Mouse (Mus musculus) thymus, postnatal 14 days (tissue): ENCODE results near the gene Ehhadh.
"Not testable (repeated sequence)": the region's sequence is repeated elsewhere in the genome, so short reads cannot be mapped to it uniquely, and the experiment has no call there.

Experiments
- DNase-seq: peaks from one replicate; pipeline ENCODE4 v3.0.0; 2021

Ehhadh gene

GRCm38 (mm10) chr16:21793875-21794696 lies 6.5 kb upstream of the Ehhadh start, which contains the start of gene Map3k13:
Gene Map3k13, plus strand, starts transcription at chr16:21794346.
- DNase-seq: peak; percentile 95

DNA sequence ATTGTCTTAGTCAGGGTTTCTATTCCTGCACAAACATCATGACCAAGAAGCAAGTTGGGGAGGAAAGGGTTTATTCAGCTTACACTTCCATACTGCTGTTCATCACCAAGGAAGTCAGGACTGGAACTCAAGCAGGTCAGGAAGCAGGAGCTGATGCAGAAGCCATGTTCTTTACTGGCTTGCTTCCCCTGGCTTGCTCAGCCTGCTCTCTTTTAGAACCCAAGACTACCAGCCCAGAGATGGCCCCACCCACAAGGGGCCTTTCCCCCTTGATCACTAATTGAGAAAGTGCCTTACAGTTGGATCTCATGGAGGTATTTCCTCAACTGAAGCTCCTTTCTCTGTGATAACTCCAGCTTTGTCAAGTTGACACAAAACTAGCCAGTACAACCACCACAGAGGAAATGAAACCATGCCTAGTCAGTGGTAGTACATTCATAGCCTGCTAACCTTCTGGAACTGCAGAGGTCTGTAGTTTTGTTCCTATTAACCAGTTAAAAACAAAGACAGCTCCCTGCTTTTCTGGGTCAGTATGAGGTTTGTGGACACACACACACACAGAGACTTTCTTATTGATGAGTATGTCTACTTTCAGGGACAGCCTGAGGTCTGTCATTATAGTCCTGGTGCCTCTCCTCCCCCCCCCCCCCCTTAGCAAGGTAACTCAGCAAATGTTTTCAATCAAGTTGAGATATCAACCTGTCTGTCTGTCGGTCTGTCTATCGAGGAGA lies 5.6 kb upstream of the Ehhadh start:
- not testable (repeated sequence) for DNase-seq

DNA sequence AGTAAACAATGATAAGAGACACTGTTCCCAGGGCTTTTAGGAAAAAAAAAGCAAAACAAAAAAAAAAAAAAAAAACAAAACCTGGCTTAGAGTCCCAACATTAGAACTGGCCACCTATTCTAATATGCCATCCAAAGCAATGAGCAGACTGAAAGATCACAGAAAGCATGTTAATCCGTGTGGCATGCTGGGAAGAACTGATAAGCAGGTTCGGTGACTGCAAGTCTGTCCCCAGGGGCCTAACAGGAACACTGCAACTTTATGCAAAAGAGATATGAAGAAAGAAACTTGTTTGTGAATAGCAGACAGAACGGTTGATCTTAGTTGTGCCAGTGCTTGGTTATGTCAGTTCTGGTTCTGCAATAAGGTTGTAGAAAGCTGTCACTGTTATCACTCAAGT lies 4.2 kb upstream of the Ehhadh start:
- no peak for DNase-seq

DNA sequence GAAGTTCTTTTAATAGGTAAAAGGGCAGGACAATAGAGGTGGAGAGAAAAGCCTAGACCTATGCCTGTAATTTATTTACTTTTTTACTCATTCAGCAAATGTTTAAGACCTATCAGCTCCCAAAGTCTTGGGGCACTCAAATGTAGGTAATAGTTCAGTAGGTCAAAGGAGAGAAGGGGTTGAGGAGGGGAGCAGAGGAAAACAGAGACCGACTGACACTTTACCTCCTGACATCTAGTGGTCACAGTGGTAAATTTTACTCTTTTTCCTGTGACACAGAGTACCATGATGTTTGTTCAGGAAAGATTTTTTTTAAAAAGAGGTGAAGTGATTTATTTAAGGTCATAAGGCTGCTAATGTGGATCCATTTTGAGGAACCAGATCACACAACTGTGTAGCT lies 2.9 kb upstream of the Ehhadh start:
- no peak for DNase-seq

GRCm38 (mm10) chr16:21789180-21789579 lies 1.6 kb upstream of the Ehhadh start:
- DNase-seq: no peak

DNA sequence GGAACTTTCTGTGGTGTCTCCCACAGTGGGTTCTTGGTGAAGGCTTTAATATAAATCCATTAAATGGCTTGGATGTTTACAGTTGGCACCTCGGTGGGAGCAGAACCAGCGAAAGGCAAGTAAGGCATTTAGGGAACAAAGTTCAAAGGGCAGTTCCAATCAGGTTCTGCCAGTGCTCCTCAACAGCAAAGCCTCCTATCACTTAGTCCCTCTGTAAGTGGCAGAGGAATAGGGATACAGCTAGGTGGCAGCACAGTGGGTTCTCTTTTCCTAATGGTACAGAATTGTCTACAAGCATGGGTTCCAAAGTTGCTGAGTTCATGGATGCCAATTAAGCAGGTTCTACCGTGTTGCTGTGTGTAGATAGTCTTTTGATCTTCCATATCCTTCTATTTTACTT lies 974 bp upstream of the Ehhadh start:
- DNase-seq: peak; percentile 20

DNA sequence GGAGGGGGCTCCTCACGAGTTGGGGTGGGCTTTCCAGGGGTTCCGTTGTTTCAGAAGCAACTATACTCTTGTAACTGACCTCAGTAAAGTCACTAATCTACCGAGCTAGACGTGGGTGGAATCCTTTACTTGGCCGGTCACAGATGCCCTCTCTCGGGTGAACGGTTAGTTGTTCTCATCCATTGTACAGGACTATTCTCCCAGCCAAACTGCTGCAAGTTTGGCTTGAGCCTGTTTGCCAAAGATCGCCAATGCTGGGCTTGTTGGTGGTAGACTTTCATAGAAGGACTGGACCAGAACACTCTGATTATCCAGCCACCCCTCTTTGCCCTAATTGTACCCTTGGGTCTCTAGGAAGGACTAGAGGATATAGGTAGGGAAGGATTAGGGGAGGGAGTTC lies 1.3 kb downstream of the Ehhadh start:
- no peak for DNase-seq

DNA sequence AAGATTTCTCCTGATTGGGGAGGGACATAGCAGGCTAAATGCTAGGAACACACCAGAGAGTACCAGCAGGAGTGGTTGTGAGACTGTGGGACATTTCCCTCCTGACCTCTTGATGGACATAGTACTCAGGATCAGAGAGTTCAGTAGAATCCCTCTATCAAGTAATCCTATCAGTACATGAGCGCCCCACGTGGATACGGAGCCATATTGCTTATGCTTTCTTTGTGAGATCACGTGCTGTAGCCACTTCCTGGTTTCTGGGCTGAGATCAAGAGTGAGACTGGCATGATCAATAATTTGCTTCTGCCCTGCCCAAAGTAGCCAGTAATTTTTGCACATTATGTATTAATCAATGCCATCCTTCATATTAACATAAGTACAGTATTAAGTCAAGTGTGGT lies 2.6 kb downstream of the Ehhadh start:
- no peak for DNase-seq

DNA sequence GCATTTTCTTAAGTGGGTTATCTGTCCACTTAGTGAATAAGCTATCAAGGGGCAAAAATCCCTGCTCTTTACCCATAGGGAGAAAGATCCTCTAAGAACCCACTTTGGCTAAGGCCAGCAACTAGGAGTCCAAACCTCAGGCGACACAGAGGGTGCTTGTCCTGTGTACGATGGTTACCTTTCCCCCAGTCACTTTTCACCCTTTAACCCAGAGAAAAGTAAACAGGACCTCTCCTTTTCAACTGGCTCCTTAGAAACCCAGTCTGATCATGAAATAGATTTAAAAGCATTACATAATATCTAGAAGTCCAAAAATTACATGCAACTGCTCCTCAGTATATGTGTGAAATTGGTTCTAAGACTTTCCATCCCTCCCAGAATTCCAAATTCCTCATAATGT lies 4.8 kb downstream of the Ehhadh start:
- DNase-seq: no peak

DNA sequence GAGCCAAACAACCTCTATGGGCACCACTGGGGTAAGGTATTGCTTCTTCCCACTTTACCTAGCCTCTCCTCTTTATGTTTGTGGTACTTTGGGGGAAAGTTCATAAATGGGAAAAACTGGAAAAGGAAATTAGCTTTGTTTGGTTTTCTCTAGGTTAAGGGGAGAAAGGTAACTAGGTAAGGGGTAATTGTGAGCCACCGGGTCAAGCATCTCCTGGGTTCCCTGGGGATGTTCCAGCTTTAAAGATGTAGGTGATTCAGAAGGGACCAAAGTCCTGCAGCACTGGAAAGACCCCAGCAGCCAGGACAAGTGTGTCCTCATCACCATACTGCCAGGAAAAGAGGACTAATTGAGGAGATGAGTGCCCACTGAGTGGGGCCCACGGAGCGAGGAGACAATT lies 5.7 kb downstream of the Ehhadh start:
- DNase-seq: no peak

DNA sequence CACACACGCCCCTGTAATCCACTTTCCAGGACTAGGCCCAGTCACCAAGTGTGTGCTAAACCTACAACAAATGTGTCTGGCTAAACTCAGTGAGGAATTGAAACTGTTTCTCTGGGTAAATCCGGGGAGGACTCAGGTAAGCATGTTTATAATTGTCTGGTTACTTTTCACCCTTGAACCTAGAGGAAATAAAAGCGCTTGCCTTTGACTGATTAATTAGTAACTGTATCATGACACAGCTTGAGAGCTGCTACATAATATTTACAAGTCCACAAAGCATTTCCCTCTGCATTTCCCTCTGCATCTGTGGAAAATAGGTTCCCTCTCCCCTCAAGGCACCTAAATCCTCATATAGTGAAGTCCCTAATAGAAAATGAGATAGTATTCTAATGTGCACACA lies 6.3 kb downstream of the Ehhadh start:
- no peak for DNase-seq

DNA sequence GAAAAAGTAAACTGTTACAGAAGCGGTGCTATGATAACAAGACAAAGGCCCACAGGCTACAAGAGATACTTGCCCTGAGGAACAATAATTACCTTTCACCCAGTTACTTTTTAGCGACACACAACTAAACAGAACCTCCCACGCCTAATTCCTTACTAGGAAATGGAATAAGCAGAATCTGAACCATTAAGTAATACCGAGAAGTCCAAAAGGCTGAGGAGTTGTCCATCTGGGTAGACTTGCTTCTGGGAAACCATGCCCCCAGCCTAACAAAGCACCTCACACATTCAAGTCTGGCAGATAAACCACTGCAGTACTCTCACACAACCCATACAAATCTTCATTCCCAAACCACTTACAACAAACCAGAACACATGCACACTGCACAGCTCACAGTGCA lies 8.5 kb downstream of the Ehhadh start:
- DNase-seq: no peak

DNA sequence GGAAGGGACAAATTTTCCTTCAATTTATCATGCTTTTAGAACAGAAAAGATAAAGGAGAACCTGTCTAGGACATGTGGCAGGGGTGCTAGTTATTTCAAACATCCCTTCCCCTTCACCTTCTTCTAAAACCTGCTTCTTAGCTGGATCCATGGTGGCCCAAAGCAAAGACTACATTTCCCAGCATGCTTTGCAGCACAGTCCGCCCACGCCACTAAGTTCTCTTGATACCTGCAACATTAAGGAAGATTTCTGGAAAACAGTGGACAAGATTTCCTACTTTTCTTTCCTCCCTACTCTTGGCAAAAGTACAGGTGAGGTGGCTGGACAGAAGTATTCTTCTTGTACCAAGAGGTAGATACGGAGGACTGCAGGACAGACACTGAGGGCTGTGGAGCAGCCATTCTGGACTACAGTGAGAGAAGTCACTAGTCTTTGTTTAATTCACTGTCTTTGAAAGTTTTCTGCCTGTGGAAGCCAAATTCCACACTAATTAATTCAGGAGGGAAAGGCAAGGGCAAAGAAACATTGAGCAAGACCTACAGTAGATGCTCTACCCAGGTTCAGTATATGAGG lies 9.2 kb downstream of the Ehhadh start:
- DNase-seq: peak; percentile 38

- no peak for DNase-seq
Observed at GRCm38 (mm10) chr16:21774725-21775124, 12.9 kb downstream of the Ehhadh start.

GRCm38 (mm10) chr16:21769667-21770066 lies 17.9 kb downstream of the Ehhadh start:
- peak; percentile 42 for DNase-seq

- DNase-seq: no peak
Observed at GRCm38 (mm10) chr16:21768255-21768654, 19.4 kb downstream of the Ehhadh start.

GRCm38 (mm10) chr16:21758447-21758846 lies 29.2 kb downstream of the Ehhadh start:
- DNase-seq: no peak

GRCm38 (mm10) chr16:21743401-21743800 lies 44.2 kb downstream of the Ehhadh start:
- no peak for DNase-seq

- no peak for DNase-seq
Observed at GRCm38 (mm10) chr16:21742898-21743297, 44.7 kb downstream of the Ehhadh start.

DNA sequence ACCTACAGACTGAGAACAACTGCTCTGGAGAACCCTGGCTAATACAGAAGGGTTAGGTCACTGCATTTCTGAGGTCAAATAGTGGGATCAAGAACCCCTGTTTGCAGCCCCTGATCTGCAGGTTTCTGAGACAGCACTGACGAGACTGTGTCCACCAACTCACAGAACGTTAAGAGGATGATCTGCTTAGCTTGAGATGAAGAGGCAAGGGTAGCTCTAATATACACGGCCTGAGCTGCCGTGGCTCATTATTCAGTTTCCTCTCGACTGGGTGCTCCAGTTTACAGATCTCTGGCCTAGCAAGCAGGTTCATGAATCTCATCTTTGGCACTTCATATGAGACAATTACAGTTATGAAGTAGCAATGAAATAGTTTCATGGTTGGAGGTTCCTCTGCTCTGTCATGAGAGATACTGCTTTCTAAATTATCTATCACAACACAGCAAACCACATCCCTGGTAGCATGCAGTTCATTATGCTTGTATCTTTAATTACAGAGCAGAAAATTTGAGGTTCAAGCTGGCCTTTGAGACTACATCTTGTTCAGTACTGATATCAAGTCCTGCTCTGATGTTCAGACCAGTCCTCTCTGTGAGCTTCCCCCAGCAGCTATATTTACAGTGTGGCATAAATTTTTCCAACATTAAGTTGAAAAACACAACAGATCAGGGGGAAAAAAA lies 45.3 kb downstream of the Ehhadh start:
- no peak for DNase-seq

DNA sequence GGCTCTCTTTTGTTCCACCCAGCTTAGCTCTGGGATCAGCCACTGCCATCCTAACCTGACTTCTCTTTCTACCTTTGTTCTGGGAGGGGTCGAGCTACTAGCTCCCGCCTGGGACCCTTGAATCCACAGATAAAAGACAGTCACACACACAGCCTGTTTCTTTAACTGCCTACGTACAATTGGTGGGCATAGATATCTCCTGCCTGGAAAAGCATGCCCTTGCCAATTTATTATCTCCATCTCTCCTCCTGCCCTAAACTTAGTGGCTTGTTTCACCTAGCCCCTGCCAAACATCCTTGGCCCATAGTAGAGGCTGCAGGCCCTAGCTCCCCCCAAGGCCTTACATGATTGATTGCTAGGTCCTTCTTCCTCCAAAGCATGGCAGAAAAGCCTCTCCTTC lies 46.1 kb downstream of the Ehhadh start:
- no peak for DNase-seq

DNA sequence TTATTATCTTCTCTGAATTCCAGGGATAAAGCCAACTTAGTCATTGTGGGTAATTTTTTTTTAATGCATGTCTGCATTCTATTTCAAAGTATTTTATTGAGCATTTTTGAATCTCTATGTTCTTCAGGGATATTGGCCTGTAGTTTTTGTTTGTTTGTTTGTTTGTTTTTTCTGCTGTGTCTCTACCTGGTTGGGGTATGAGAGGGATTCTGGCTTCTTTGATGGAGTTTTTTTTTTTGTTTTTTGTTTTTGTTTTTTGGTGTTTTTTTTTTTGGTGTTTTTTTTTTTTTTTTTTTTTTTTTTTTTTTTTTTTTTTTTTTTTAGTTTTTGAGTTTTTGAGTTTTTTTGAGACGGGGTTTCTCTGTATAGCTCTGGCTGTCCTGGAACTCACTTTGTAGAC lies 52.0 kb downstream of the Ehhadh start:
- DNase-seq: no peak

DNA sequence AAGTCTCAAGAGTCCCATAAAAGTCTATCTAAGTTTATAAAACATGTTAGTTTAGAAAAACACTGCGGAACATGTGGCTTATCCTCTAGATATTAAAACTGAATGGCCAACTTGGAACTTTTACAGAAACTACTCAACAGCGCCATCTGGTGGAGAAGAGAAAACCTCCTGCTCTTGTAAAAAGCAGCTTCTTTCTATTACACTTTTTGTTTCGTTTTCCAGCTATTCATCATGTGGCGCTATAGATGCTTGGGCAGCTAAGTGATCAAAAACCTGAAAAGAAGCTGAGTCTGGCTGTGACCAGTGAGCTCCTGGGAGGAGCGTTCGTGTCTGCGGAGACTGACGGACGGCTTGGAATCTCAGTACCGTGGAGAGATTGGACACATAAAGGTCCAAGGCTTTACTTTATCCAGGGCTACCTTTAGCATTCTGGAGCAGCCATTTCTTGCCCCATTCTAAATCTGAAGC lies 59.7 kb downstream of the Ehhadh start:
- peak; percentile 72 for DNase-seq
